Mouse (Mus musculus) ES-E14 (cell line): Measurements from ENCODE around the gene Polr2l.

Source experiments
- CHD2 ChIP-seq: IDR thresholded peaks from 2 replicates; pipeline ENCODE4 v1.6.1; 2014; ENCODE audit warnings: mild to moderate bottlenecking, low read depth, low read length, inconsistent platforms
- HCFC1 ChIP-seq: IDR thresholded peaks from 2 replicates; pipeline ENCODE4 v1.6.1; 2012; ENCODE audit warnings: low read length, inconsistent platforms, borderline replicate concordance; ENCODE audit not compliant: insufficient read depth
- ZC3H11A ChIP-seq: IDR thresholded peaks from 2 replicates; pipeline ENCODE4 v1.6.1; 2012; ENCODE audit warnings: low read depth, mild to moderate bottlenecking, inconsistent platforms, low read length, borderline replicate concordance

DNA sequence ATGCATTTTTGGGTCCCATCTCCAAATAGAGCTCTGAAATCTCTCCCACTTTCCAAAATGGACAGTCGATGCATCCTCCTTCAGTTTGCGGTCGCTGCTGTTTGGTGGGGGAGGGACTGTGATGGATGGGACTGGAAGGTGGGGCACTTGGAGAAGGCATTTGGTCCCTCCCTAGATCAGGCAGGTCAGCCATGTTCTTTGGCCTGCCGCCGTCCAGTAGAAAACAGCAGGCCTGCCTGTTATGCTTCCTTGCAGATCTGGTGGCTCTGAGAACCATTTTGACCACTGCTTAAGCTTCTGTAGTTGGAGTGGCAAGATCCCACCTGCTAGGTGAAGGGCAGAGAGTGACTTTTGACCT is 6.8 kb downstream of the Polr2l start:
- no peak for TF ChIP-seq CHD2
- no peak for TF ChIP-seq HCFC1
- TF ChIP-seq ZC3H11A, result no peak
